Mouse (Mus musculus) bone marrow macrophage, adult 2 months (primary cell): ENCODE data around the gene Wdr82.

ENCODE experiments used
- CTCF ChIP-seq: IDR thresholded peaks from 2 replicates; pipeline ENCODE4 v1.5.1; 2012; ENCODE audit warnings: low read depth, mild to moderate bottlenecking, low read length, moderate library complexity
- POLR2A ChIP-seq: IDR thresholded peaks from 2 replicates; pipeline ENCODE4 v1.6.1; 2012; ENCODE audit warnings: mild to moderate bottlenecking, low read depth, low read length, borderline replicate concordance

DNA sequence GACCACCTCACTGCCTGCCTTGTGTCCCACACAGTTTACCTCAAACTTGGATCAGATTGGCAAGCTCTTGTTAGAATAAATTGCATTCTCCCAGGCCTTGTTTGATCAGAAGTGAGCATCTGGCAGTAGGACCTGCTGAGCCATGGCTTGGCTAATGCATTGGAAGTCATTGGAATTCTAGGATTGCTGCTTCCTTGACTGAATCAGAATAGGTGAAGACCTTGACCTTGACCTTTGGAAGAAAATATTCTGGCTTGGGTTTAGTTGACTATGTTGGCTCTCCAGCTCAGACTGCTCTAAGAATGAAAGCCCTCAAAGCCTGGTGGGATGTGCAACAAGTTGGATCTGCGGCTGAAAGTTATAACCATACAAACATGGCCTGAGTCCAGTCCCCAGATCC lies 20.6 kb downstream of the Wdr82 start:
- TF ChIP-seq CTCF (no peak), POLR2A (no peak)
